Mouse (Mus musculus) intestine, embryonic 14.5 days (tissue): ENCODE measurements around the gene Sp4. TPM values are rescaled to one million over a fixed set of nuclear protein-coding genes. Genes with fewer than 3 reads are reported as not detected.

Source experiments
- ATAC-seq: fragments of 200-750 bp; cut with Nextera tagmentation; replicated peaks from 2 replicates; pipeline ENCODE4 v1.8.0; 2017; ENCODE audit warnings: low read depth, moderate number of reproducible peaks, moderate TSS enrichment, moderate library complexity; ENCODE audit not compliant: low FRiP score, low TSS enrichment
- DNase-seq: peaks from one replicate; pipeline ENCODE4 v3.0.0-alpha.2; 2018; ENCODE audit warnings: low spot score
- H3K27ac ChIP-seq: fragments of 300-500 bp; sonication (generic); 2 replicates; pipeline ENCODE4 v1.5.1; 2014; ENCODE audit warnings: low read depth, mild to moderate bottlenecking, control low read depth
- H3K27me3 ChIP-seq: fragments of 300-500 bp; sonication (generic); replicated peaks from 2 replicates; pipeline ENCODE4 v1.6.1; 2014; ENCODE audit warnings: low read length, control low read depth; ENCODE audit not compliant: control insufficient read depth, insufficient read depth
- H3K36me3 ChIP-seq: fragments of 300-500 bp; sonication (generic); 2 replicates; pipeline ENCODE4 v1.6.1; 2014; ENCODE audit warnings: low read length, control low read depth; ENCODE audit not compliant: control insufficient read depth, insufficient read depth
- H3K4me1 ChIP-seq: fragments of 300-500 bp; sonication (generic); replicated peaks from 2 replicates; pipeline ENCODE4 v1.6.1; 2014; ENCODE audit warnings: low read length, control low read depth, mixed read lengths; ENCODE audit not compliant: control insufficient read depth, insufficient read depth
- H3K4me2 ChIP-seq: fragments of 300-500 bp; sonication (generic); 2 replicates; pipeline ENCODE4 v1.6.1; 2014; ENCODE audit warnings: low read length
- H3K4me3 ChIP-seq: fragments of 300-500 bp; sonication (generic); 2 replicates; pipeline ENCODE4 v1.5.1; 2014; ENCODE audit warnings: low read depth, low read length, control low read depth, mixed read lengths
- H3K9ac ChIP-seq: fragments of 300-500 bp; sonication (generic); 2 replicates; pipeline ENCODE4 v1.6.1; 2014; ENCODE audit warnings: mild to moderate bottlenecking, low read length
- H3K9me3 ChIP-seq: fragments of 300-500 bp; sonication (generic); 2 replicates; pipeline ENCODE4 v1.6.1; 2016; ENCODE audit warnings: low read length, control low read depth; ENCODE audit not compliant: control insufficient read depth
- WGBS: fragments of 180-500 bp; shearing (Covaris S2); extraction: QIAGEN DNeasy Blood & Tissue Kit; methylation state at CpG from one replicate; pipeline ENCODE4 v1.1.7; 2014; 5-methylcytosine and 5-hydroxymethylcytosine counted together
- polyA plus RNA-seq: library from polyadenylated mRNA; unstranded; fragments of >200 nt; fragmentation: Nextera tagmentation; extraction: Ambion mirVana; gene quantifications from 2 replicates; pipeline ENCODE4 v1.2.1, GENCODE M21; 2014

Sp4 gene
- polyA plus RNA-seq, 1 experiment from 2014 or later = 7.8 TPM

- no peaks in the 10 kb centered on the region for H3K27me3 ChIP-seq
- DNase-seq (no peak), ATAC-seq (no peak)
- no peak overlapping the region for H3K9ac ChIP-seq
- no peaks in the 10 kb centered on the region for H3K36me3 ChIP-seq
- H3K4me3 ChIP-seq = no peak overlapping the region
- H3K27ac ChIP-seq = no peak overlapping the region
- H3K4me1 ChIP-seq = no peaks in the 10 kb centered on the region
- H3K9me3 ChIP-seq = no peaks in the 10 kb centered on the region
- no peak overlapping the region for H3K4me2 ChIP-seq
- 67% methylated on average over 3 of the region's 3 CpGs for WGBS
Observed at GRCm38 (mm10) chr12:118221182-118221581, 80.1 kb downstream of the Sp4 start.

GRCm38 (mm10) chr12:118220062-118220461 is 81.2 kb downstream of the Sp4 start:
- H3K9me3 ChIP-seq = no peaks in the 10 kb centered on the region
- ATAC-seq = no peak
- H3K4me3 ChIP-seq = no peak overlapping the region
- H3K4me1 ChIP-seq = no peaks in the 10 kb centered on the region
- H3K27ac ChIP-seq = no peak overlapping the region
- H3K9ac ChIP-seq = no peak overlapping the region
- H3K4me2 ChIP-seq = no peak overlapping the region
- DNase-seq = no peak
- no peaks in the 10 kb centered on the region for H3K27me3 ChIP-seq
- H3K36me3 ChIP-seq = no peaks in the 10 kb centered on the region

GRCm38 (mm10) chr12:118212163-118212562 is 89.1 kb downstream of the Sp4 start:
- ATAC-seq = no peak
- Histone ChIP-seq H3K27me3 (no peaks in the 10 kb centered on the region), H3K4me1 (no peaks in the 10 kb centered on the region), H3K27ac (no peak overlapping the region), H3K36me3 (no peaks in the 10 kb centered on the region), H3K9ac (no peak overlapping the region), H3K4me3 (no peak overlapping the region), H3K9me3 (no peaks in the 10 kb centered on the region), H3K4me2 (no peak overlapping the region)
- WGBS = 52% methylated on average over 2 of the region's 2 CpGs
- DNase-seq = no peak

- WGBS = under 1% methylated on average over 47 of the region's 47 CpGs
- no peaks in the 10 kb centered on the region for H3K36me3 ChIP-seq
- DNase-seq (peak; percentile 89), ATAC-seq (peak; percentile 97)
- H3K9me3 ChIP-seq = no peaks in the 10 kb centered on the region
- H3K9ac ChIP-seq = no peak within 1 kb of the TSS
- peaks cover 34% of the 10 kb centered on the region for H3K27me3 ChIP-seq
- no peak within 1 kb of the TSS for H3K27ac ChIP-seq
- peak within 1 kb of the TSS; percentile 93 for H3K4me2 ChIP-seq
- H3K4me1 ChIP-seq = no peaks in the 10 kb centered on the region
- peak within 1 kb of the TSS; percentile 55 for H3K4me3 ChIP-seq
Observed at GRCm38 (mm10) chr12:118198386-118199093, 102.7 kb downstream of the Sp4 start, which contains the start of gene Dnah11. Gene Dnah11 (minus strand): TSS chr12:118199043.

- Histone ChIP-seq H3K36me3 (no peaks in the 10 kb centered on the region), H3K27ac (no peak overlapping the region), H3K9ac (no peak overlapping the region), H3K4me3 (no peak overlapping the region), H3K4me2 (no peak overlapping the region), H3K4me1 (no peaks in the 10 kb centered on the region), H3K9me3 (no peaks in the 10 kb centered on the region), H3K27me3 (peaks cover 34% of the 10 kb centered on the region)
- no peak for ATAC-seq
- 59% methylated on average over 2 of the region's 2 CpGs for WGBS
- no peak for DNase-seq
Observed at GRCm38 (mm10) chr12:118196583-118196982, 104.7 kb downstream of the Sp4 start.

GRCm38 (mm10) chr12:118189535-118189934 is 111.7 kb downstream of the Sp4 start:
- peaks cover 19% of the 10 kb centered on the region for H3K4me1 ChIP-seq
- H3K27ac ChIP-seq = no peak overlapping the region
- H3K27me3 ChIP-seq = peaks cover 4% of the 10 kb centered on the region
- H3K9ac ChIP-seq = no peak overlapping the region
- WGBS = 87% methylated on average over 3 of the region's 3 CpGs
- no peak overlapping the region for H3K4me3 ChIP-seq
- no peak overlapping the region for H3K4me2 ChIP-seq
- ATAC-seq (no peak), DNase-seq (no peak)
- H3K36me3 ChIP-seq = no peaks in the 10 kb centered on the region
- H3K9me3 ChIP-seq = no peaks in the 10 kb centered on the region

- H3K27me3 ChIP-seq = peaks cover 4% of the 10 kb centered on the region
- H3K4me1 ChIP-seq = peaks cover 19% of the 10 kb centered on the region
- no peak overlapping the region for H3K27ac ChIP-seq
- no peaks in the 10 kb centered on the region for H3K9me3 ChIP-seq
- WGBS = 39% methylated on average over 2 of the region's 2 CpGs
- no peak overlapping the region for H3K4me3 ChIP-seq
- no peak overlapping the region for H3K4me2 ChIP-seq
- no peak for DNase-seq
- H3K36me3 ChIP-seq = no peaks in the 10 kb centered on the region
- peak; percentile 47; the same call in 1 of the 2 replicates for ATAC-seq
- H3K9ac ChIP-seq = no peak overlapping the region
Observed at GRCm38 (mm10) chr12:118187663-118188062, 113.6 kb downstream of the Sp4 start.

GRCm38 (mm10) chr12:118186881-118187489 is 114.3 kb downstream of the Sp4 start:
- Histone ChIP-seq H3K9ac (no peak overlapping the region), H3K4me3 (no peak overlapping the region), H3K9me3 (no peaks in the 10 kb centered on the region), H3K4me1 (peaks cover 19% of the 10 kb centered on the region), H3K36me3 (no peaks in the 10 kb centered on the region), H3K27me3 (peaks cover 4% of the 10 kb centered on the region), H3K27ac (peak overlapping the region; percentile 51; the same call in 1 of the 2 replicates), H3K4me2 (peak overlapping the region; percentile 26)
- ATAC-seq = peak; percentile 61
- WGBS = 11% methylated on average over 4 of the region's 4 CpGs
- no peak for DNase-seq
